Mouse (Mus musculus): ENCODE data around the gene Olfr1359. TPM values are rescaled to one million over a fixed set of nuclear protein-coding genes. Genes with fewer than 3 reads are reported as not detected.
"Not testable (repeated sequence)": the region's sequence is repeated elsewhere in the genome, so short reads cannot be mapped to it uniquely, and the experiment has no call there.

The Olfr1359 gene
- polyA plus RNA-seq, 1 experiment = not detected

GRCm38 (mm10) chr13:21733466-21733865 is 35.6 kb downstream of the Olfr1359 start:
- Histone ChIP-seq H3K27me3 (replicated peaks) (no peaks in the 10 kb centered on the region), H3K4me3 (replicated peaks) (no peak overlapping the region), H3K9me3 (no peaks in the 10 kb centered on the region), H3K4me1 (peaks cover 51% of the 10 kb centered on the region), H3K36me3 (replicated peaks; ENCODE audit: low read length) (no peaks in the 10 kb centered on the region)
- TF ChIP-seq GATA1 (IDR thresholded peaks at IDR 0.05; ENCODE audit: borderline replicate concordance, low read length) (no peak), FLI1 (IDR thresholded peaks at IDR 0.05; ENCODE audit: low read length) (no peak)

GRCm38 (mm10) chr13:21734010-21734905 is 36.3 kb downstream of the Olfr1359 start:
- no peaks in the 10 kb centered on the region for H3K9me3 ChIP-seq
- peak overlapping the region; percentile 88 for H3K4me3 ChIP-seq (replicated peaks)
- H3K36me3 ChIP-seq (replicated peaks; ENCODE audit: low read length) = no peaks in the 10 kb centered on the region
- H3K4me1 ChIP-seq = peaks cover 51% of the 10 kb centered on the region
- H3K27me3 ChIP-seq (replicated peaks) = no peaks in the 10 kb centered on the region
- TF ChIP-seq GATA1 (IDR thresholded peaks at IDR 0.05; ENCODE audit: borderline replicate concordance, low read length) (no peak), FLI1 (IDR thresholded peaks at IDR 0.05; ENCODE audit: low read length) (no peak)

- peaks cover 48% of the 10 kb centered on the region for H3K4me1 ChIP-seq
- H3K36me3 ChIP-seq (replicated peaks; ENCODE audit: low read length); H3K9me3 ChIP-seq: not testable (repeated sequence)
Observed at GRCm38 (mm10) chr13:21734906-21735767, 37.2 kb downstream of the Olfr1359 start, which contains the start of gene Hist1h4j. Gene Hist1h4j (plus strand): TSS chr13:21735064.

GRCm38 (mm10) chr13:21745006-21745405 is 47.1 kb downstream of the Olfr1359 start:
- TF ChIP-seq GATA1 (IDR thresholded peaks at IDR 0.05; ENCODE audit: borderline replicate concordance, low read length) (no peak), FLI1 (IDR thresholded peaks at IDR 0.05; ENCODE audit: low read length) (no peak)
- no peaks in the 10 kb centered on the region for H3K9me3 ChIP-seq
- H3K27me3 ChIP-seq (replicated peaks) = no peaks in the 10 kb centered on the region
- H3K36me3 ChIP-seq (replicated peaks; ENCODE audit: low read length) = no peaks in the 10 kb centered on the region
- no peak overlapping the region for H3K4me3 ChIP-seq (replicated peaks)
- H3K4me1 ChIP-seq = peaks cover 21% of the 10 kb centered on the region

More at GRCm38 (mm10) chr13:21734906-21735767, 37.2 kb downstream of the Olfr1359 start, which contains the start of gene Hist1h4j:
- H3K27me3 ChIP-seq (replicated peaks) = not testable (repeated sequence)
- peak within 1 kb of the TSS; percentile 88 for H3K4me3 ChIP-seq (replicated peaks)

GRCm38 (mm10) chr13:21749387-21750158 is 51.7 kb downstream of the Olfr1359 start:
- no peak for TF ChIP-seq FLI1 (IDR thresholded peaks at IDR 0.05; ENCODE audit: low read length)
- no peak for TF ChIP-seq GATA1 (IDR thresholded peaks at IDR 0.05; ENCODE audit: borderline replicate concordance, low read length)
- H3K4me1 ChIP-seq = peaks cover 56% of the 10 kb centered on the region
- no peaks in the 10 kb centered on the region for H3K36me3 ChIP-seq (replicated peaks; ENCODE audit: low read length)
- H3K9me3 ChIP-seq = no peaks in the 10 kb centered on the region
- H3K27me3 ChIP-seq (replicated peaks) = no peaks in the 10 kb centered on the region
- H3K4me3 ChIP-seq (replicated peaks) = peak overlapping the region; percentile 87

- H3K9me3 ChIP-seq; H3K27me3 ChIP-seq (replicated peaks); H3K36me3 ChIP-seq (replicated peaks; ENCODE audit: low read length): not testable (repeated sequence)
- Histone ChIP-seq H3K4me3 (replicated peaks) (peak within 1 kb of the TSS; percentile 87), H3K4me1 (peaks cover 60% of the 10 kb centered on the region)
Observed at GRCm38 (mm10) chr13:21750159-21751017, 52.5 kb downstream of the Olfr1359 start, which contains the start of gene Hist1h4k. Gene Hist1h4k (minus strand): TSS chr13:21750505.

- H3K4me3 ChIP-seq (replicated peaks) = no peak overlapping the region
- H3K27me3 ChIP-seq (replicated peaks) = no peaks in the 10 kb centered on the region
- peaks cover 60% of the 10 kb centered on the region for H3K4me1 ChIP-seq
- H3K9me3 ChIP-seq = no peaks in the 10 kb centered on the region
- no peaks in the 10 kb centered on the region for H3K36me3 ChIP-seq (replicated peaks; ENCODE audit: low read length)
- no peak for TF ChIP-seq FLI1 (IDR thresholded peaks at IDR 0.05; ENCODE audit: low read length)
- no peak for TF ChIP-seq GATA1 (IDR thresholded peaks at IDR 0.05; ENCODE audit: borderline replicate concordance, low read length)
Observed at GRCm38 (mm10) chr13:21751417-21751816, 53.5 kb downstream of the Olfr1359 start.

- no peaks in the 10 kb centered on the region for H3K36me3 ChIP-seq (replicated peaks; ENCODE audit: low read length)
- TF ChIP-seq FLI1 (IDR thresholded peaks at IDR 0.05; ENCODE audit: low read length) = no peak
- TF ChIP-seq GATA1 (IDR thresholded peaks at IDR 0.05; ENCODE audit: borderline replicate concordance, low read length) = no peak
- no peaks in the 10 kb centered on the region for H3K9me3 ChIP-seq
- no peaks in the 10 kb centered on the region for H3K27me3 ChIP-seq (replicated peaks)
- no peak overlapping the region for H3K4me3 ChIP-seq (replicated peaks)
- peaks cover 60% of the 10 kb centered on the region for H3K4me1 ChIP-seq
Observed at GRCm38 (mm10) chr13:21751827-21752226, 53.9 kb downstream of the Olfr1359 start.

GRCm38 (mm10) chr13:21752356-21752755 is 54.4 kb downstream of the Olfr1359 start:
- no peaks in the 10 kb centered on the region for H3K27me3 ChIP-seq (replicated peaks)
- H3K9me3 ChIP-seq = no peaks in the 10 kb centered on the region
- peak overlapping the region; percentile 39 for H3K4me3 ChIP-seq (replicated peaks)
- no peaks in the 10 kb centered on the region for H3K36me3 ChIP-seq (replicated peaks; ENCODE audit: low read length)
- TF ChIP-seq FLI1 (IDR thresholded peaks at IDR 0.05; ENCODE audit: low read length) = no peak
- H3K4me1 ChIP-seq = peaks cover 58% of the 10 kb centered on the region

Data from megakaryocyte, embryonic 14.5 days (primary cell).